Mouse (Mus musculus) retina, postnatal 1 day (tissue): Measurements from ENCODE around the gene Itga2.

ENCODE experiments used
- DNase-seq: peaks from one replicate; pipeline ENCODE4 v3.0.0-alpha.2; 2012

Gene Itga2

GRCm38 (mm10) chr13:114876005-114876520, 55.8 kb downstream of the Itga2 start:
- no peak for DNase-seq

- DNase-seq = no peak
Observed at GRCm38 (mm10) chr13:114874738-114875137, 57.2 kb downstream of the Itga2 start.

- DNase-seq = no peak
Observed at GRCm38 (mm10) chr13:114857525-114857924, 74.4 kb downstream of the Itga2 start.

DNA sequence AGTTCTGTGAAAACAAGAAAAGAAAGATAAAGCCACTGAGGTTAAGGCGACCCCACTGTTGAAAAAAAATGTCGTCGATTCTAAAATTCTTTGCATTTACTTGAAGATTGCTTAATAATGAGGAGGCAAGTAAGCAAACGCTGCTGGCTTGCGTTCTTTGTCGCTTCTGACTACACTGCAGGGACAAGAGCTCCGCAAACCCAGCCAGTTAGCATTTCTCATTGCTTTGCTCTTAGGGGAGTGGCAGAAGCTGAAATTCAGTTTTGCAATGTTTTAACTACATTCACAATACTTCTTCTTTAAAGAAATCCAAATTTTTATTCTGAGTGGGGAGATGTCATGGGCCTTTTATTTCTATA, 75.7 kb downstream of the Itga2 start:
- DNase-seq = no peak

- peak; percentile 78 for DNase-seq
Observed at GRCm38 (mm10) chr13:114855573-114856268, 76.2 kb downstream of the Itga2 start.

DNA sequence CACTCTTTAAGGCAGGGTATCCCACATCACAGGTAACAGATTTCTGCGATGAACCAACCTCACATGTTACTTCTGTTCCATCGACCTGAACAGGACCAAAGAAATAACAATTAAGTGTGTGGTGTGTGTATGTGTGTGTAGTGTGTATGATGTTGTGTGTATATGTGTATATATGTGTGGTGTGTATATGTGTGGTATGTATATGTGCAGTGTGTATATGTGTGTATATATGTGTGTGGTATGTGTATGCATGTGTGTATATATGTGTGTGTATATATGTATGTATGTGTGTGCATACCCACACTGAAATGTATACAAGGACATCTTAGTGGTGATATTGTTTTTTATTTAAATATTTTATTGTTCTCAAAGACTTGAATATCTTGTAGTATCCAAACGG, 77.5 kb downstream of the Itga2 start:
- no peak for DNase-seq

DNA sequence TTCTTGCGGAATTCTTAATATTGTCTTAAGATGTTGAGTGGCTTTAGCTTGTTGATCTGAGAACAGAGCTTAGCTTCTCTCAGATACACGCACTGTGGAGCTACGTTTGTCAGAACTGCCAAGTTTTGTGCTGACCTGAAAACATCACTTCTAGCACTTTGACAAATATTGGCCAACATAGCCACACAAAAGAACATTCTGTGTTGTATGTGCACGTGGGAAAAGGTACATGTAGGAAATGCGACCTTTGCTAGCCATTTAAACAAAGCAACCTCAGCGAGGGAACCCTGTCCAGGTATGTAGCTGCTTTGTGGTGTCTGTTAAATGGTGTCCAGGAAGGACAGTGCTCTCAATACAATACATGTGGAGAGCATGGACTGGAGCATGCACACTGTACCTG, 77.9 kb downstream of the Itga2 start:
- no peak for DNase-seq

GRCm38 (mm10) chr13:114853152-114853551, 78.7 kb downstream of the Itga2 start:
- no peak for DNase-seq

GRCm38 (mm10) chr13:114852264-114853111, 79.4 kb downstream of the Itga2 start:
- DNase-seq = no peak

GRCm38 (mm10) chr13:114848945-114849344, 83.0 kb downstream of the Itga2 start:
- no peak for DNase-seq

DNA sequence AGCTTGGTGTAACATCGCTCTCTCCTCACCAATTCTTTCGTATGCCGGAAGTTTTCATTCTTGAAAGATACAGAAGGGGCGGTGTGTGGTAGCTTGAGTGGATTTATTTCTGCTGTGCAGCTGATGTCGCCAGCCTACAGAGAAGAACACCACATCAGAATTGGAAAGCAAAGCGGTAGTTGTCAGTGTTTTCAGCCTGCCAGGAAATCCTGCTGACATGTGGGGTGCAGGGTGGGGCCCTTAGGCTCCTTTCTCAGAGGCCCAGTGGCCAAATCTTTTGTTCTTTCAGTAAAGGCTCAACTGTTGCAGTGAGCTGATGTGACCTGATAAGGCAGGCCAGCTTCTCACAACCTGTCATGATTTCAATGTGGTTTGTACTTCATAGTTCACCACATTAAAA, 86.1 kb downstream of the Itga2 start:
- DNase-seq = no peak

- DNase-seq = no peak
Observed at GRCm38 (mm10) chr13:114843318-114843717, 88.6 kb downstream of the Itga2 start.

- DNase-seq = no peak
Observed at GRCm38 (mm10) chr13:114840545-114840944, 91.4 kb downstream of the Itga2 start.

DNA sequence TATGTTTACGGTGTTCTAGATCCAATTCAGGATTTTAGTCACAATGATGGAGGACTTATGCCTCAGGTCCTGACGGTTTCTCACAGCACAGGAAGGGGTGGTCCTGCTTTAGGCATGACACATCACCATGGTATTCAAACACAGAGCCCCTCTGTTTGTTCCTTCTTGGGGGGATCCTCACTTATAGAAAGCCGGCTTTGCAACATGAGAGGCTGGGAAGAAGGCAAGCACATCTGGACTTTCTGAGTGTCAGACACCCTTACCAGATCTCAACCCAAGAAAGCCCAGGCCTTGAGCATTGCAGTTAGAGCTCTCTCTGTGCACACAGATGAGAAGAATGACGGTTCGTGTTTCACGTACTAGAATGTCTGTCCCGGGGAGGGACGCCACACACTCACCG, 92.8 kb downstream of the Itga2 start:
- peak; percentile 62 for DNase-seq

- peak; percentile 91 for DNase-seq
Observed at GRCm38 (mm10) chr13:114838535-114838990, 93.3 kb downstream of the Itga2 start.

- no peak for DNase-seq
Observed at GRCm38 (mm10) chr13:114837061-114837460, 94.8 kb downstream of the Itga2 start.

- no peak for DNase-seq
Observed at GRCm38 (mm10) chr13:114834580-114834979, 97.3 kb downstream of the Itga2 start.

- no peak for DNase-seq
Observed at GRCm38 (mm10) chr13:114833351-114833750, 98.5 kb downstream of the Itga2 start.

DNA sequence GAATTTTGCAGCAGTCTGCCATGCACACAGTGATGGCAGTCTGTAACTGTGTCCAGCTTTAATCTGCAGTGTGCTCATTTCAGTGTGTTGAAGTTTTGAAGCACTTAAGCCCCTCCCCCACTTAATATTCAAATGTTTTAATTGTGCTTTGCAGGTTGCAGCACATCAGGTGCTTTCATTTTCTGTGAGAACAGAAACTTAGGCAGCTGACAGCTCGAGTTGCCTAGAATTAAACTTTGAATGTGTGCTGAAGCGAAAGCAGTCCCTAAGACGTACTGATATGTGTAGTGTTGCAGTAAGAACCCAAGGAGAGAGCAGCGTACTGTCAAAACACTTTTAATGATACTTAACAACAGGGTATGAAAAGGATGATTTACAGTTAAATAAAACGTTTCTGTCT, 99.1 kb downstream of the Itga2 start:
- no peak for DNase-seq

DNA sequence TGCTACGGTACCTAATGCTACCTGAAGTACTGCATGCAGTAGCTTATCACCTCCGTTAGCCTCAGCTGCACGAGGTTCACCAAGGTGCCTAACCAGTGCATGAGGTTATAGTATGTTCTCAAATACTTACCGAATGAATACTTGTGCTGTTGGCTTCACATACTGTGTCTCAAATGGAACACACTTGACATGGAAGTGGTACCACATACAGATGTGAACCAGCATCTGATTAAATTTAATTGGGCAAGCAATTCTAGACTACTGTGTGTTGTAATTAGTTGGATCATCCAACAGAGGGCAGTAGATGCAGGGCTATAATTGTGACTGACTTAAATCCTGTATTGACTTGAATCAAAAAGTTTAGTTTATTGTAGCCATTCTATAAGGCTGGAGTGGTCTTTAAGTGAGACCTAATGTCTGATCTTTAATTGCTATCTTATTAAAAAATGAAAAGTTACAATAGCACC, 100.5 kb downstream of the Itga2 start:
- peak; percentile 64 for DNase-seq

DNA sequence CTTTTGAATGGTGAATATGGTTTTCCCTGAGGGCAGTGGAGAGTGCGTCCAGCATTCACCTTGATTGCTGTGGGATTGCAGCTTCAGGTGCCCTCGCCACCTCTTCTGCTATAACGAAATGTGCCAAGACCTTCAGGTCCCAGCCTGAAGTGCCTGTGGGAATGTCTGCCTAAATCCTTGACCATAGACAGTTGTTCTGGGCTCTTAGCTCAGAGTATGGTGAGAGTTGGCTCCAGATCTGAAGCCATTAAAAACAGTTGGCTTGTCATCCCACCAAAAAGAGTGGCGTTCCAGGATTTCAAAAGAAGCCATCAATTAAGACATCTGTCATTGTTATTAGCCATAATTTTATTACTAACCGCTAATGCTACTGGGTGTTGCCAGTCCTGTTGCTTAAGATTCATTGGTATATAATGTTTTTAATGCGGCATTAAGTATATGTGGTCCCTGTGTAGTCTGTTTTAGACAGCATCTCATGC, 106.5 kb downstream of the Itga2 start:
- DNase-seq = no peak

DNA sequence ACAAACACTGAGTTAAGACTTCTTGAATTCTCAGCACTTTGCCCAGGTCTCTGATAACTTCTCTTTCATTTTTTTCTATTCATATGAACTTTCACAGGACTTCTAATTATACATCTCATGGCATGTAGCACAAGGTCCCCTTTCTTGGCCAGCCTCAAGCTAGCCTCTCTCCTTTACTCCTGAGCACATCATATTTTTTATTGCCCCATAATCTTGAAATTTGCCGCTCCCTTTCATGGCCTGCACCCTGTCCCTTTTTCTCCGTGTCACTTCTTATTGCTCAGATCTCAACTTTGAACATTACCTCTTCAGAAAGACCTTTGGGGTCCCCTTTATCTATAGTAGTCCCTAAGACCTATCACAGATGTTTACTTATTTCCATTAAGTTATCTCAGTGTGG, 109.0 kb downstream of the Itga2 start:
- no peak for DNase-seq

DNA sequence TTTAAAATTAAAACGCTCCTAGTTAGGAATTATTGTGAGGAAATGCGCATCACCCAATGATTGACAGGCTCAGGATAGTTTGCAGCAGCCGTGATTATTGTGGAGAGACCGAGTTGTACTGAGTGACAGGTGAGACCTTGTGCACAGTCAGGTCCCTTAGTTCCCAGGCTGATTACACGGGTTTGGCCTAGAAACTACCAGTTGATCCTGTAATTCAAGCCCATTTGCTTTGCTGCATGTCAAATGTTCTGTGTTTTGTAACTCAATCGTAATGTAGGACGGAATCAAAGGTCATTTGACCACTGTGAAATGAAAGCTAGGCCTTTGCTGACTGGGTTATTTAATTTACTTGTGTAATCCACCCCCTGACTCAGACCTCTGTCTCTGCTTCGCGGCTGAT, 113.4 kb downstream of the Itga2 start:
- no peak for DNase-seq
